Mouse (Mus musculus): ENCODE measurements around the gene L2hgdh.

The L2hgdh gene

DNA sequence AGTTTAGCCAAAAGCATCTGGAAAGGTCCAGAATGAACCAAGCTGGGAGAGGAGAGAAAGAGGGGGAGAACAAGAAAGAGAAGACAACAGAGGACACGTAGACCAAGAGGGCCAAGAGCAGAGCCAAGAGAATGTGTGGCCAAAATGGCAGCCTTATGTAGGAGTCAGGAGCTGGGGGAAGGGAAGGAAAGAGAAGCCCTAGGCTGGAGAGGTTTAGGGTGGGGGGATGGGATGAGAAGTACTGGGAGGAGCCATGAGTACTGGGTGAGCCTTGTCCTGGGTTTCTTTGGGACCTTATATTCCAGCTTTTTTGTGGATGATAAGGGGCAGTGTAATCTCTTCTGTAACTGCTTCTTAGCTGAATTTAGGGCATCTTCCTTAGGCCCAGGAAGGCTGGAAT, 4.6 kb upstream of the L2hgdh start:
- no peak for DNase-seq (ENCODE audit: low spot score)

DNA sequence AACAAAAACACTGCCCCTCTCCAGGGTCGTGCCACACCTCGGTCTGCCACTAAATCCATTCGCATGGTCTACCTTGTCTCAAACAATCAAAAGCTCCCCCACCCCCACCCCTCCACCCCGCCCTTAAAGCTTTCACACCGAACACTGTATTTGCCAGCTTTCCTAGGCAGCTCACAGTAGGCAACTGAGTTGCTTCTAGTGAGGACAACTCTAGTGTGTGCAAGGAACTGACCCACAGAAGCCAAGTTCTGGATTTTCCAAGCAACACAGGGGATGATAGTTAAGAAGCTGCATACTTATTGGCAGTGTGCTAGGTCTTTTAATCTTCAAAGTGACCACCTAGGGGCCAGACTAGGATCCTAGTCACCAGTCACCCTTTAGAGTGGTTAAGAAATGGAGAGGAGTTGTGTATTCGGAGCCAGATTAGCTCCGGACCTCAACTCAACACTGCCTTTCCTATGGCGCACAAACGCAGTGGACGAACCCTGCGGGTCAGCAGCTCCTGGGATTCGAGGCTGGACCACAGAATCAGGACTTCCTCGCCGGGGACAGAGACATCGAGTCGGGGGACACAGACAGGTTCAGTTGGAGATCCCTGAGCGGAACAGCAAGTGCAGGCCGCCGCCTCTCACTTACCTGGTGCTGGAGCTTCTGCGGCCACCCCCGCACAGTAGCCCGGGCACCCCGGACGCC, 509 bp downstream of the L2hgdh start:
- DNase-seq (ENCODE audit: low spot score) = peak; percentile 6

DNA sequence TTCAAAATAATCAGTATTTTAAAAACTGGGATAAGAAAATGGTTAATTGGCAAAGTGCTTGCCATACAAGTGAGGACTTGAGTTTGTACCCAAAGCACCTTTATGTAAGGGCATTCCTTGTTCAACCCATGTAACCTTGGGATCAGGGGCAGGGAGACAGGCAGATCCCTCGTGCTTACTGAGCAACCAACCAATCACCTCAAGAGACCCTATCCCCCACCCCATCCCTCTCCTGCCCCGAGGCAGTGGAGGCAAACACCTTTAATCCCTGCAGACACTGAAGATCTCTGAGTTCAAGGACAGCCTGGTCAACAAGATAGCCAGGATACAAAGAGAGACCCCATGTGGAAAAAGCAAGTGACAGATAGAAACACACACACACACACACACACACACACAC, 1.3 kb downstream of the L2hgdh start:
- no peak for DNase-seq (ENCODE audit: low spot score)

GRCm38 (mm10) chr12:69722857-69723256, 1.8 kb downstream of the L2hgdh start:
- no peak for DNase-seq (ENCODE audit: low spot score)

DNA sequence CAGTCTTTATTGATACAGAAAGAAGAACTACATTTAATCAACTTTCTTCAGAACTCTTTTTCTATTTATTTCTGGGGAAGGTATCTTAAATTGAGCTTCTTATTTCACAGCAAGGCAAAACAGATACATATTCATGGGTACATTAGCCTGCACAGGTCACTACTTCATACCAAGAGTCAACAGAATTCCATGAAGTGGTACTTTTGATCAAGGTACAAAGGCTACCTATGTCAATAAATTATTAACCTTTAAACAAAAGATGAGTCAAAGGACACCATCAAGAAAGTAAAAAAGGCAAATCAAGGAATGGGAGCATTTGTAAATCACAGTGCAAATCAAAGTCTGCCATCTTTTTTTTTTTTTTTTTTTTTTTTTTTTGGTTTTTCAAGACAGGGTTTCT, 11.0 kb downstream of the L2hgdh start:
- no peak for DNase-seq (ENCODE audit: low spot score)

DNA sequence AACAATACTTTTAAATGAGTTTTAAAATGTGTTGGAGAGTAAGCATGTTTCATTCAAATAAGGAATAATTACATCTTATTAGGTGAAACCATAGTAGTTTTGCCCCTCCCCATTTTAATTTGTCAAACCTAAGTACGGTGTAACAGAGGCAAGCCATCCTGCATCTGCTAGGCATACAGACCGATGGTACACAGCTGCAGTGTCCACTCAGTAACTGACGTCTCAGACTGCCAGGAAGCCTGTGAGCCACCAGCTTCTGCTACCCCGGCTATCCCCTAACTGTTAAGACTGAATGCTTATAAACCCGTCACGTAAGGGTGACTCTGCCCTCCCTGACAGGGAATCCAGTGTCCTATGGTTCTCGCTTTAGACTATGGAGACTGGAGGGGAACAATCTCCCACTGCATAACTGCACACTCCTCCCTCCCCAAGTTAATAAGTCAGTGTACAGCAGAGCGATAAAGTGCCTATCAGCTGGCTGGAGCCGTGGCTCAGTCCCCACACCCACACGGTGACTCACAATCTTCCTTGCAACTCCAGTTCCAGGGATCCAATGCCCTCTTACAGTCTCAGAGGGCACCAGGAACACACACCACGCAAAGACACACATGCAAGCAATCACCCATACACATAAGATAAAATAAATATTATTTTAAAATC, 19.7 kb downstream of the L2hgdh start:
- DNase-seq (ENCODE audit: low spot score) = no peak

DNA sequence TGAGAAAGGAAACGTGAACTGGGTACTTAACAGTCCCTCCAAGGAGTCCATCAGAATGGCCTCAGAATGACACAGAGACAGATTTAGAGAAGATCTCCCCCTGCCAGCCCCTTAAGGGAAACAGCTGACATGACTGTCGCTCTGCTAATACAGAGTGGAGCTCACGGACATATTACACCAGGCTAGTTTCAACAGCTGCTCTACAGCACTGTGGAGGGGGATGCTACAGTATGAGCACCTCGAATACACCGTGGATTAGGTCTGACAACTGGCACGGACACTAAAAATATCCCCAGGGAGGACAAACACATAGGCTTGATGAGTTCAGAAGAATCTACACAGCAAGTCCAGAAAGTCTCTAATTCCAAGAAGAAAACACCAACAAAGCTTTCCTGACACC, 26.3 kb downstream of the L2hgdh start:
- no peak for DNase-seq (ENCODE audit: low spot score)

DNA sequence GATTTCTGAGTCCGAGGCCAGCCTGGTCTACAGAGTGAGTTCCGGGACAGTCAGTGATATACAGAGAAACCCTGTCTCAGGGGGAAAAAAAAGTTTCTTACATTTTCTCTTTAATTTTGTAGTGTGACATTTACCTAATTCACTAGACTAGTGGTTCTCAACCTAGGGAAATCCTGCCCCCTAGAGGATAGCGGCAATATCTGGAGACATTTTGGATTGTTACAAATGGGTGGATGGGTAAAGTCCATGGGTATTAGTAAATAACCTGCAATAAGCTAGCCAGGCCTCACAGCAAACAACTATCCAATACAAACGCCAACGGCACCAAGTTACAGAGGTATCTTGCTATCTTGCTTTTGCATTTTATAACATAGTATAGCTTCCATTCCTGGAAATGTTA, 27.9 kb downstream of the L2hgdh start:
- DNase-seq (ENCODE audit: low spot score) = no peak

DNA sequence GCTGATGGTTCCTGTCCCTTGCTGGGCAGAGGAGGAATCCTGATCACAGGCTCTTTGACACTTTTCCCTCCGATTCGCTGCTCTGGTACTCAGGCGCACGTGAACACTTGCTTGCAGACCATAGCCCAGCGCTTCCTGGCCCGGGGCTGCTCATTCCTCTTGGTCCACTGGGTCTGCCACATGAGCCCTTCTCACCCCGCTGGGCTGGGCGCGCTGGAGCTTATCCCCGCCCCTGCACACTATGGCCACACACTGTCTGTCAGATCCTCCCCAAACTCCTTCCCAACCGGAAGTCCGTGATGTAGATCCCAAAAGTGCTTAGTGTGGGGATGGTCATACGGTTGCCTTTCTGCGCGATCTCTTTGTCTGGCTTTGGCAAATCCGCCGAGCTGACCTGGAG, 31.2 kb downstream of the L2hgdh start:
- no peak for DNase-seq (ENCODE audit: low spot score)

DNA sequence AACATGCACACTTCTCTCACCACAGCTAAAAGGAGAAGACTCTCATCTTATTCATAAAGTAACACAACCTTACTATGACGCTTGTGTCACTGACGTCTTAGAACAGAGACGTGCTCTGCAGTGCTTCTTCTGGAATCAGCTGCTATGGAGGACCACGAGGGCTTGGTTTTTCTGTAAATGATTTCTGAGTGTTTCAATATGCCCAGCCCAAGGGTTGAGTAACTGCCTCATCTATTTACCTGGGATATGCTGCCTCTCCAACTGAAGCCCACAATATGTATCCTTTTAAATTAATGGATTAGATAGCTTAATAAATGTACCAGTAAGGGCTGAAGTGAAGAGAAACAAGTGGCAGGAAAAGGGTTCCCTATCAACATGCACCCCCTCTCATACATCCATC, 34.0 kb downstream of the L2hgdh start:
- no peak for DNase-seq (ENCODE audit: low spot score)

GRCm38 (mm10) chr12:69689094-69689493, 35.6 kb downstream of the L2hgdh start:
- DNase-seq (ENCODE audit: low spot score) = no peak

GRCm38 (mm10) chr12:69688368-69688767, 36.3 kb downstream of the L2hgdh start:
- DNase-seq (ENCODE audit: low spot score) = no peak

DNA sequence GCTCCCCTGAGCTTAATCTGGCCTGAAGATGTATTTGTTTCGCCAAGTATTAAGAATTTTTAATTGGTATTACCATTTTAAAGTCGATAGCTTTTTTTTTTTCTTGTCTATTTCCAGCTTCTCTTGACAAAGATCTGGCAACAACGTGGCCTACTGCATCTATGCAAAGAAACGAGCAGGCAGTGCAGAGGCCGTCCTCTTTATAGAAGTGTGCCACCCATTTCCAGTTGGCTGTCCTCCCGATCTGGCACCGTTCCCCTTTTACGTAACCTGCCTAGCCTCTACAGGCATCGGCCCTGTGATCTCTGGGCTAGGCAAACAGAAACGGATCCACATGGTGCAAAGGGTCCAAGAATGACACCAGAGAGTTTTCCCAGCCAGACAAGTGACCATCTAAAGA, 41.1 kb downstream of the L2hgdh start:
- no peak for DNase-seq (ENCODE audit: low spot score)

GRCm38 (mm10) chr12:69682788-69683419, 41.8 kb downstream of the L2hgdh start:
- DNase-seq (ENCODE audit: low spot score) = no peak

DNA sequence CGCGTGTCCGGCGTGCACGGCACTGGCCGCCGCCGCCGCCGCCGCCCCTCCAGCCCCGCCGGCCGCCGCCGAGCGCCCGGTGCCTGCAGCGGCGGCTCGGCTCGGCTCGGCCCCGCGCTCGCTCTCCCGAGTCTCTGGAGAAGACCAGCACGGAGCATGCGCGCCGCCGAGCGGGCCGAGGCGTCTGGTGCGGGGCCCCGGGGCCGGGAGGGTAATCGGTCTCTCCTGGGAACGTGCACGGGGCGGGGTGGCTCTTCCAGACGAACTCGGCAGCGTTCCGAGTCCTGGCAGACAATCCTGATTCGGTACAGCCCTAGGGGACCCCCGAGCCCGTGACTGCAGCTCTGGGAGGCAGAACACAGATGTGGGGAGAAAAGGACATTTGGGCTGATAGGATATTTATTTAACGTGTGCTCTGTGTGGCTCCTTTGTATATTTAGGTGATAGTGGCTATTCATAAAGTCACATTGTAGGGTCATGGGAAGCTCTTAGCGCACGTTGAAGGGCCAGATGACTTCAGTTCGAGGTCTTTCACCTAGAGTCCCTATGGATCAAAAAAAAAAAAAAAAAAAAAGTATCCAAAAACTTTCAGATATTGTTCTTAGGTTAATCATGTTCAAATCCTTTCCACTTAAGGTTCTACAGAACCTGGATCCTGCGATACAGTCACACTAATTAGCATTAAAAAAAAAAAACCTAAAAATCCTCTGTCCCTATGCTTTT, 42.4 kb downstream of the L2hgdh start:
- DNase-seq (ENCODE audit: low spot score) = no peak

DNA sequence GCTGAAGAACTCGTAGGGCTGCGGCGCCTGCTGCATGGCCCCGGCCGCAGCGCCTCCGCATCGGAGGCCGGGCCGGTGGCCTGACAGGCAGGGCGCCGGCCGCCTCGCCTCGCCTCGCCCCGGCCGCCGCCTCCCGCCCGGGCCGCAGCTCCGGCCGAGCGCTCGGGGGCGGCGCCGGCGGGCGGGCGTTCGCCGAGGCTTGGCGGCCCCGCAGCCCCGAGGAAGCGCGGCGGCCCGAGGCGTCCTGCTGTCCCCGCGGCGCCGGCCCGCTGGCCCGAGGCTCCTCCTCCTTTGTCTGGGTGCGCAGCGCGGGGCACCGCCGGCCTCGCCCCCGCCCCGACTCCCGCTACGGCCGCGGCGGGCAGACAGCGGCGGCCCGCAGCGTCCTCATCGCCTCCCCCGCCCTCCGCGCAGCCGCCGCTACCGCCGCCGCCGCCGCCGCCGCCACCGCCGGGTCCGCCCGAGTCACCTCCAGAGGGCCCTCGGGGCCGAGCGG, 43.1 kb downstream of the L2hgdh start, which contains the start of gene Sos2:
Gene Sos2, minus strand, starts transcription at position 287 of the 496 bp plus-strand sequence.
- no peak for DNase-seq (ENCODE audit: low spot score)

- no peak for DNase-seq (ENCODE audit: low spot score)
Measured at GRCm38 (mm10) chr12:69680635-69681565, 43.8 kb downstream of the L2hgdh start.

GRCm38 (mm10) chr12:69676157-69676556, 48.5 kb downstream of the L2hgdh start:
- DNase-seq (ENCODE audit: low spot score) = no peak

- DNase-seq (ENCODE audit: low spot score) = no peak
Measured at GRCm38 (mm10) chr12:69674576-69675537, 49.8 kb downstream of the L2hgdh start.

DNA sequence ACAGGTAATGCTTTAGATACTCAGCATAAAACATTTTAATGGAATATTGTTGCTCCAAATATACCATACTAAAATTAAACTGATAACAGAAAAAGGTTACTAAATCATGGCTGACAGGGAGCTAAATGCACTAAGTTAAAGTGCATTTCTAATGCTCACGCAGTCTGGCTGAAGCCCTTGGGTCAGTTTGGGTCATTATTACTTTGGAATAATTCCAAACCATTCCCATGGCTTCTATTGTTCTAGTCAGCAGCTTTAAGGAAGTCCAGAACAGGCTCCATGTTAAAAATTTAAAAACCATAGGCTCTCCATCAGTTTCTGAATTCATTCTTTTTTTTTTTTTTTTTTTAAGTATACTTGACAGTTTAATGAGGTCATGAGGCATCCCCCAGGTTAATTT, 50.5 kb downstream of the L2hgdh start:
- DNase-seq (ENCODE audit: low spot score) = no peak

All from layer of hippocampus, adult 9-10 months (tissue).